Mouse (Mus musculus) mammary gland, adult 2 months (tissue): Measurements from ENCODE around the gene Tmem221. TPM values are rescaled to one million over a fixed set of nuclear protein-coding genes. Genes with fewer than 3 reads are reported as not detected.

ENCODE experiments used
- polyA plus RNA-seq: library from polyadenylated mRNA; depleted of rRNA; stranded (reverse); fragments of >200 nt; gene quantifications from 2 replicates; pipeline ENCODE4 v1.2.3, GENCODE M21; 2012; ENCODE audit warnings: low replicate concordance; rRNA removed

Gene Tmem221
- polyA plus RNA-seq = 3.2 and 6.8 TPM in 2 replicates

GRCm38 (mm10) chr8:71558071-71558957 lies at the start of gene Tmem221:
Gene Tmem221 (minus strand): TSS chr8:71558871.

GRCm38 (mm10) chr8:71597451-71597850 lies 38.8 kb upstream of the Tmem221 start, which contains the start of gene Fam129c:
Gene Fam129c (plus strand): TSS chr8:71597648.

GRCm38 (mm10) chr8:71591471-71592373 lies 33.1 kb upstream of the Tmem221 start, which contains the start of gene Pgls:
Gene Pgls (plus strand): TSS chr8:71592176.

GRCm38 (mm10) chr8:71568387-71568937 lies 9.8 kb upstream of the Tmem221 start, which contains the start of gene Slc27a1:
Gene Slc27a1 (plus strand): TSS chr8:71568882.

GRCm38 (mm10) chr8:71566501-71566900 lies 7.8 kb upstream of the Tmem221 start, which contains the start of gene Nxnl1:
Gene Nxnl1 (minus strand): TSS chr8:71566601.

GRCm38 (mm10) chr8:71542632-71543343 lies 15.9 kb downstream of the Tmem221 start, which contains the start of gene Mvb12a:
Gene Mvb12a (plus strand): TSS chr8:71542922.

GRCm38 (mm10) chr8:71537028-71537867 lies 21.4 kb downstream of the Tmem221 start, which contains the start of gene Bst2:
Gene Bst2 (minus strand): TSS chr8:71537456.

GRCm38 (mm10) chr8:71525226-71526050 lies 33.2 kb downstream of the Tmem221 start, which contains the start of gene Ccdc194:
Gene Ccdc194 (minus strand): TSS chr8:71525711.

GRCm38 (mm10) chr8:71511644-71512043 lies 47.0 kb downstream of the Tmem221 start, which contains the start of gene Plvap:
Gene Plvap (minus strand): TSS chr8:71511752.

Other genes starting within 250 kb of the Tmem221 start
- 109 and 116 TPM in 2 replicates for gene Use1, start 192.0 kb downstream of the Tmem221 start, polyA plus RNA-seq
- gene Ocel1, start 187.6 kb downstream of the Tmem221 start, polyA plus RNA-seq = 13.0 and 27.0 TPM in 2 replicates
- 95.9 and 259 TPM in 2 replicates for gene Nr2f6, start 176.9 kb downstream of the Tmem221 start, polyA plus RNA-seq
- gene Ushbp1, start 163.1 kb downstream of the Tmem221 start, polyA plus RNA-seq = 70.7 and 71.1 TPM in 2 replicates
- 123 and 158 TPM in 2 replicates for gene Babam1, start 162.0 kb downstream of the Tmem221 start, polyA plus RNA-seq
- 1.8 and 3.0 TPM in 2 replicates for gene Ankle1, start 152.9 kb downstream of the Tmem221 start, polyA plus RNA-seq
- gene Abhd8, start 95.2 kb downstream of the Tmem221 start, polyA plus RNA-seq = 39.7 and 88.0 TPM in 2 replicates
- 109 and 185 TPM in 2 replicates for gene Mrpl34, start 93.9 kb downstream of the Tmem221 start, polyA plus RNA-seq
- gene Dda1, start 89.7 kb downstream of the Tmem221 start, polyA plus RNA-seq = 103 and 108 TPM in 2 replicates
- gene Ano8, start 72.9 kb downstream of the Tmem221 start, polyA plus RNA-seq = 20.8 and 48.1 TPM in 2 replicates
- gene Gtpbp3, start 70.8 kb downstream of the Tmem221 start, polyA plus RNA-seq = 27.0 and 51.9 TPM in 2 replicates
- 191 and 472 TPM in 2 replicates for gene Plvap, start 47.1 kb downstream of the Tmem221 start, polyA plus RNA-seq
- 0.23 TPM in 1 of 2 replicates, not detected in the other for gene Ccdc194, start 33.2 kb downstream of the Tmem221 start, polyA plus RNA-seq
- 243 and 517 TPM in 2 replicates for gene Bst2, start 21.4 kb downstream of the Tmem221 start, polyA plus RNA-seq
- gene Mvb12a, start 15.9 kb downstream of the Tmem221 start, polyA plus RNA-seq = 101 and 186 TPM in 2 replicates
- 0.63 and 0.92 TPM in 2 replicates for gene Nxnl1, start 7.7 kb upstream of the Tmem221 start, polyA plus RNA-seq
- 854 and 1,064 TPM in 2 replicates for gene Slc27a1, start 10.0 kb upstream of the Tmem221 start, polyA plus RNA-seq
- 137 and 341 TPM in 2 replicates for gene Pgls, start 33.3 kb upstream of the Tmem221 start, polyA plus RNA-seq
- 7.2 and 22.1 TPM in 2 replicates for gene Fam129c, start 38.8 kb upstream of the Tmem221 start, polyA plus RNA-seq
- 159 and 238 TPM in 2 replicates for gene Colgalt1, start 52.1 kb upstream of the Tmem221 start, polyA plus RNA-seq
- 1.2 and 1.5 TPM in 2 replicates for gene Unc13a, start 112.9 kb upstream of the Tmem221 start, polyA plus RNA-seq
- gene Jak3, start 117.4 kb upstream of the Tmem221 start, polyA plus RNA-seq = 54.2 and 110 TPM in 2 replicates
- gene Insl3, start 130.3 kb upstream of the Tmem221 start, polyA plus RNA-seq = 45.3 and 91.7 TPM in 2 replicates
- 18.6 and 33.3 TPM in 2 replicates for gene B3gnt3, start 142.9 kb upstream of the Tmem221 start, polyA plus RNA-seq
- 57.5 and 167 TPM in 2 replicates for gene Fcho1, start 166.8 kb upstream of the Tmem221 start, polyA plus RNA-seq